Comparison of ENCODE assay signal across 26 mouse cellular contexts in genomic region chr1:125419906-125420305, GRCm38 (mm10). TPM values are rescaled to one million over a fixed set of nuclear protein-coding genes. Genes with fewer than 3 reads are reported as not detected.
A peak's percentile ranks its signal among the peaks of the same experiment; 100 is the strongest.
DNase-seq lines count a peak whose midpoint lies in the region; ATAC-seq and TF ChIP-seq lines count a peak whose summit lies in the region.
"Had no signal": no experiment of that assay in that cellular context is flagged by ENCODE, and none has a peak within 500 bp of the region (broad histone marks: within the 10 kb centered on the region; RNA-seq: fewer than 3 reads in every experiment).

No protein-coding gene starts in this region.

- peaks cover 15% of the 10 kb centered on the region for H3K4me1 ChIP-seq in heart, postnatal 0 days (ENCODE audit: control insufficient read depth, insufficient read depth)
- H3K4me1 ChIP-seq in heart, embryonic 11.5 days (ENCODE audit: control insufficient read depth, insufficient read depth, low read length), result 0 out of 2 replicates have a peak, but pooled peaks cover 2% of the 10 kb centered on the region
- H3K4me1 ChIP-seq in G1E (ENCODE audit: insufficient read depth, low read depth, low read length), result peaks cover 25% of the 10 kb centered on the region
- no peaks in the 10 kb centered on the region for H3K4me1 ChIP-seq in hindbrain, postnatal 0 days (ENCODE audit: insufficient read depth, low read length)
- H3K4me1 ChIP-seq: limb, embryonic 12.5 days; midbrain, embryonic 13.5 days had no signal

- no peak for DNase-seq in heart, postnatal 0 days (ENCODE audit: low spot score)
- no peak for DNase-seq in G1E (ENCODE audit: low spot score)
- DNase-seq in hindbrain, postnatal 0 days (ENCODE audit: low spot score), result no peak
- DNase-seq: cerebellum, adult 11 months; cerebellum, adult 9-11 months; forebrain, postnatal 0 days; gastrocnemius, postnatal 14 days; heart, adult 2 months; heart, postnatal 4 days; kidney, adult 2 months; kidney, postnatal 14 days; layer of hippocampus, postnatal 36 days; right cerebral cortex, adult 18-20 months; right cerebral cortex, postnatal 4 days had no signal

- peaks cover 25% of the 10 kb centered on the region for H3K36me3 ChIP-seq in heart, postnatal 0 days (replicated peaks; ENCODE audit: control insufficient read depth, insufficient read depth, low read length)
- H3K36me3 ChIP-seq in heart, embryonic 11.5 days (ENCODE audit: control insufficient read depth, insufficient read depth, low read length), result no peaks in the 10 kb centered on the region
- peaks cover 61% of the 10 kb centered on the region for H3K36me3 ChIP-seq in G1E (replicated peaks)
- H3K36me3 ChIP-seq in hindbrain, postnatal 0 days (ENCODE audit: insufficient read depth, low read length), result peaks cover 8% of the 10 kb centered on the region; the same call in 1 of the 2 replicates

- H3K27me3 ChIP-seq in heart, postnatal 0 days (ENCODE audit: control insufficient read depth, insufficient read depth, low read length), result no peaks in the 10 kb centered on the region
- no peaks in the 10 kb centered on the region for H3K27me3 ChIP-seq in heart, embryonic 11.5 days (ENCODE audit: control insufficient read depth, insufficient read depth, low read length)
- H3K27me3 ChIP-seq in G1E (ENCODE audit: insufficient read depth, low read length), result no peaks in the 10 kb centered on the region
- no peaks in the 10 kb centered on the region for H3K27me3 ChIP-seq in hindbrain, postnatal 0 days (ENCODE audit: insufficient read depth, low read length)
- H3K27me3 ChIP-seq: limb, embryonic 12.5 days; midbrain, embryonic 13.5 days had no signal

- no peak overlapping the region for H3K27ac ChIP-seq in heart, postnatal 0 days (ENCODE audit: low read depth)
- no peak overlapping the region for H3K27ac ChIP-seq in heart, embryonic 11.5 days (ENCODE audit: low read depth, low read length)
- H3K27ac ChIP-seq in hindbrain, postnatal 0 days, result no peak overlapping the region
- H3K27ac ChIP-seq: heart, adult 2 months; hindbrain, embryonic 14.5 days; layer of hippocampus, adult 2 months; limb, embryonic 12.5 days; liver, embryonic 14.5 days; macrophage; midbrain, embryonic 13.5 days had no signal

- no peak for TF ChIP-seq CTCF in heart, postnatal 0 days (IDR thresholded peaks at IDR 0.05; ENCODE audit: low read depth)
- TF ChIP-seq CTCF in G1E (IDR thresholded peaks at IDR 0.05; ENCODE audit: low read depth, low read length), result no peak
- TF ChIP-seq CTCF in hindbrain, postnatal 0 days (IDR thresholded peaks at IDR 0.05; ENCODE audit: low read depth), result no peak

- no peak overlapping the region for H3K9ac ChIP-seq in heart, postnatal 0 days (replicated peaks; ENCODE audit: low read depth, low read length)
- no peak overlapping the region for H3K9ac ChIP-seq in heart, embryonic 11.5 days (ENCODE audit: low read depth, low read length)
- no peak overlapping the region for H3K9ac ChIP-seq in hindbrain, postnatal 0 days (replicated peaks; ENCODE audit: low read length)
- H3K9ac ChIP-seq: forebrain, postnatal 0 days; hindbrain, embryonic 14.5 days; limb, embryonic 12.5 days; liver, embryonic 14.5 days; midbrain, embryonic 13.5 days had no signal

- no peaks in the 10 kb centered on the region for H3K9me3 ChIP-seq in heart, postnatal 0 days (replicated peaks; ENCODE audit: control insufficient read depth, low read length)
- H3K9me3 ChIP-seq in heart, embryonic 11.5 days (replicated peaks; ENCODE audit: control insufficient read depth, low read length), result no peaks in the 10 kb centered on the region
- H3K9me3 ChIP-seq in G1E (replicated peaks), result no peaks in the 10 kb centered on the region
- no peaks in the 10 kb centered on the region for H3K9me3 ChIP-seq in hindbrain, postnatal 0 days (ENCODE audit: low read length)
- H3K9me3 ChIP-seq: limb, embryonic 12.5 days; midbrain, embryonic 13.5 days had no signal

- WGBS in heart, postnatal 0 days, result 19% methylated on average over 2 of the region's 2 CpGs
- 39% methylated on average over 2 of the region's 2 CpGs for WGBS in heart, embryonic 11.5 days (ENCODE audit: insufficient replicate concordance)
- 60% methylated on average over 2 of the region's 2 CpGs for WGBS in hindbrain, postnatal 0 days

- no peak overlapping the region for H3K4me3 ChIP-seq in heart, postnatal 0 days (ENCODE audit: low read depth, low read length)
- no peak overlapping the region for H3K4me3 ChIP-seq in heart, embryonic 11.5 days (ENCODE audit: low read depth, low read length)
- no peak overlapping the region for H3K4me3 ChIP-seq in G1E (ENCODE audit: low read depth, low read length)
- H3K4me3 ChIP-seq in hindbrain, postnatal 0 days (ENCODE audit: low read length), result no peak overlapping the region
- H3K4me3 ChIP-seq: heart, adult 2 months; layer of hippocampus, adult 2 months; limb, embryonic 12.5 days; midbrain, embryonic 13.5 days; myocyte had no signal

- peak; percentile 55; the same call in 1 of the 2 replicates for ATAC-seq in heart, postnatal 0 days (ENCODE audit: insufficient read depth, low read depth)
- ATAC-seq in heart, embryonic 11.5 days (replicated peaks; ENCODE audit: insufficient number of reproducible peaks, low FRiP score, low TSS enrichment), result no peak; the same call in 1 of the 2 replicates
- peak; percentile 42; the same call in 1 of the 2 replicates for ATAC-seq in G1E (ENCODE audit: extremely low read depth, insufficient number of reproducible peaks, low FRiP score, poor library complexity, severe bottlenecking)
- ATAC-seq in common myeloid progenitor, adult 5-6 weeks (replicated peaks; ENCODE audit: low read depth, poor library complexity, severe bottlenecking), result peak; percentile 91
- ATAC-seq in megakaryocyte progenitor cell, adult 5-6 weeks (replicated peaks; ENCODE audit: poor library complexity), result peak; percentile 96
- ATAC-seq in erythroblast, adult 5-6 weeks (replicated peaks; ENCODE audit: low FRiP score, poor library complexity, severe bottlenecking), result no peak
- no peak for ATAC-seq in hindbrain, postnatal 0 days
- ATAC-seq: forebrain, postnatal 0 days; lung, postnatal 0 days; midbrain, embryonic 13.5 days had no signal

- no peak overlapping the region for H3K4me2 ChIP-seq in heart, postnatal 0 days (ENCODE audit: low read depth, low read length)
- H3K4me2 ChIP-seq in heart, embryonic 11.5 days, result no peak overlapping the region
- no peak overlapping the region for H3K4me2 ChIP-seq in hindbrain, postnatal 0 days (ENCODE audit: low read depth, low read length)
- H3K4me2 ChIP-seq: hindbrain, embryonic 14.5 days; limb, embryonic 12.5 days; midbrain, embryonic 13.5 days had no signal

- TF ChIP-seq EP300 in heart, postnatal 0 days (IDR thresholded peaks at IDR 0.05; ENCODE audit: low read depth), result no peak

RNA-seq across cellular contexts. Expression of gene Actr3, which starts 15.6 kb away (rescaled TPM):
- 193 and 208 TPM in 2 replicates for total RNA-seq in heart, postnatal 0 days (2014; rRNA removed; ENCODE audit: low replicate concordance)
- polyA plus RNA-seq in heart, postnatal 0 days (2015; fragmentation: Nextera tagmentation; extraction: Ambion mirVana), result 242 and 287 TPM in 2 replicates
- polyA plus RNA-seq in heart, embryonic 11.5 days (2014; fragmentation: Nextera tagmentation; extraction: Ambion mirVana), result 286 and 318 TPM in 2 replicates
- total RNA-seq in G1E (2014; fragmentation: Nextera tagmentation) (569 and 654 TPM in 2 replicates), G1E (2017) (682 and 756 TPM in 2 replicates)
- polyA plus RNA-seq in G1E (2012), result 444 and 504 TPM in 2 replicates
- total RNA-seq in common myeloid progenitor, adult 5-6 weeks (2017), result 560 and 730 TPM in 2 replicates
- 593 and 655 TPM in 2 replicates for total RNA-seq in megakaryocyte progenitor cell, adult 5-6 weeks (2015)
- total RNA-seq in megakaryocyte progenitor cell, adult 5-6 weeks (2017), result 974 and 976 TPM in 2 replicates
- 203 and 242 TPM in 2 replicates for total RNA-seq in erythroblast, adult 5-6 weeks (2015; ENCODE audit: low replicate concordance)
- total RNA-seq in erythroblast, adult 5-6 weeks (2017; ENCODE audit: low replicate concordance), result 316 and 347 TPM in 2 replicates
- 130 and 138 TPM in 2 replicates for total RNA-seq in hindbrain, postnatal 0 days (2014; rRNA removed)
- 180 and 186 TPM in 2 replicates for polyA plus RNA-seq in hindbrain, postnatal 0 days (2015; fragmentation: Nextera tagmentation; extraction: Ambion mirVana)

Comparison
In these comparisons a context has a peak if more than half of its experiments do, and no peak if none do; other contexts are left out.
1. ATAC-seq: peak in heart, postnatal 0 days (single experiment), G1E (single experiment), common myeloid progenitor, adult 5-6 weeks (single experiment) and megakaryocyte progenitor cell, adult 5-6 weeks (single experiment); none in heart, embryonic 11.5 days (single experiment), erythroblast, adult 5-6 weeks (single experiment) and hindbrain, postnatal 0 days (single experiment).